Mouse (Mus musculus): ENCODE results near the gene F2rl1. TPM values are rescaled to one million over a fixed set of nuclear protein-coding genes. Genes with fewer than 3 reads are reported as not detected.

F2rl1 gene
- polyA plus RNA-seq (2014; fragmentation: Nextera tagmentation; extraction: Ambion mirVana) = 0.36 and 0.85 TPM in 2 replicates

DNA sequence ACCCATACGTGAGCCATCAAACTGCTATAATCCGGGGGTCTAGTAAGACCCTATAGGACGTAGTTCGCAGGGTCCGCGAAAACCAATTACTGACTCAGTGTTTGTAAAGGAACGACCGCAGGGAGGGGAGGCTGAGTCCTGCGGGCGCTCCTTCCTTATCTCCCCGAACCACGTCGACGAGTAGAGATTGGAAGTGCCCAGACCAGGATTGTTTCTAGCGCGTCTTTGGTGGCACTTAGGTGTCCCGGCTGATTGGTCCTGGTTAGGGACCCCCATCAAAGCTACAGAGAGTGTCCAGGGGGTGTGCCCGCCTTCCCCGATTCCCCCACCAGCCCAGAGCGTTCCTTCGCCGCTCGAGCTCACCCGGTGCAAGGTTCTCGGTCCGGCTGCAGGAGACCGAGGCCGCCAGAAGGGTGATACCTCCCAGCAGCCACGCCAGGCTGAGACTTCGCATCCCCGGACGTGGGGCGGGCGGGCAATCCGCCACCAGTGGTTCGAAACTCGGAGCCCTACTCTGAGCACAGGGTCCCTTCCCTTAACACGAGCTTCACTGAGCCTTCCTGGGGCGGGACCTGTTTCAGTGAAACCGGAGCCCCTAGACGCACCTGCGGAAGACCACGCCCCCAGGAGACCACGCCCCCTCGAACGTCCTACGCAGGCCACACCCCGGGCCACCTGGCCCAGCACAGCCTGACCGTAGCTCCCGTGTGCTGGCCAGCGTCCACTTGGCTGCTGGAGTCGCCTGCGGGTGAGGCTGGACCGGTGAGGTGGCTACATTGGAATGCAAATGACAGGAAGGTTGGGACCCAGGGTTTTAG lies at the start of gene F2rl1:
Gene F2rl1 (minus strand): TSS at position 554 of the 818 bp plus-strand sequence.
- H3K27ac ChIP-seq (replicated peaks in 1 of 2; ENCODE audit: control insufficient read depth in 1 of 2, insufficient read depth in 1 of 2, low read depth in 2 of 2, low read length in 2 of 2) = no peak within 1 kb of the TSS
- H3K9ac ChIP-seq (ENCODE audit: low read length) = peak within 1 kb of the TSS; percentile 69
- no peaks in the 10 kb centered on the region for H3K9me3 ChIP-seq (ENCODE audit: control insufficient read depth, low read length)
- H3K27me3 ChIP-seq (ENCODE audit: control insufficient read depth, insufficient read depth, low read length) = peaks cover 21% of the 10 kb centered on the region; the same call in 1 of the 2 replicates
- WGBS = under 1% methylated on average over 54 of the region's 54 CpGs
- H3K36me3 ChIP-seq (ENCODE audit: control insufficient read depth, insufficient read depth, low read length) = no peaks in the 10 kb centered on the region
- peak within 1 kb of the TSS; percentile 51 to 55 for H3K4me3 ChIP-seq (ENCODE audit: control insufficient read depth in 1 of 2, insufficient read depth in 1 of 2, low read depth in 1 of 2, low read length in 2 of 2)
- ATAC-seq (ENCODE audit: insufficient number of reproducible peaks, insufficient read depth, low FRiP score, low read depth) = peak; percentile 47
- peaks cover 11 to 13% of the 10 kb centered on the region in 2 experiments; a peak in 2 of 4 replicates for H3K4me1 ChIP-seq (ENCODE audit: control insufficient read depth in 2 of 2, insufficient read depth in 2 of 2, low read length in 2 of 2)
- H3K4me2 ChIP-seq (ENCODE audit: low read length) = peak within 1 kb of the TSS; percentile 99

DNA sequence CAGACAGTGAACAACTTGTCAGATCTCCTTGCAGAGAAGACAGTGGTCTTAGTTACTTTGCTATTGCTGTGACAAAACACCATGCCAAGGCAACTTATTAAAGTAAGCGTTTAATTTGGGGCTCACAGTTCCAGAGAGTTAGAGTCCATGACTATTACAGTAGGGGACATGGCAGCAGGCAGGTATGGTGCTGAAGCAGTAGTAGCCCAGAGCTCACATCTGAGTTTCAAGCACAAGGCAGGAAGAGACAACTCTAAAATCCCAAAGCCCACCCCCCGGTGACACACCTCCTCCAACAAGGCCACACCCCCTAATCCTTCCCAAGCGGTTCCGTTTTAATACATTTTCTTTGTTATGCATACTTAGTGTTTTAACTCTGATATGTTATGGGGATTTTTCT lies 45.9 kb upstream of the F2rl1 start:
- 91% methylated on average over 4 of the region's 4 CpGs for WGBS
- H3K9me3 ChIP-seq (ENCODE audit: control insufficient read depth, low read length) = 0 out of 2 replicates have a peak, but pooled peaks cover 3% of the 10 kb centered on the region
- no peaks in the 10 kb centered on the region for H3K36me3 ChIP-seq (ENCODE audit: control insufficient read depth, insufficient read depth, low read length)
- no peak overlapping the region for H3K4me2 ChIP-seq (ENCODE audit: low read length)
- H3K4me3 ChIP-seq (ENCODE audit: control insufficient read depth in 1 of 2, insufficient read depth in 1 of 2, low read depth in 1 of 2, low read length in 2 of 2) = no peak overlapping the region
- H3K4me1 ChIP-seq (ENCODE audit: control insufficient read depth in 2 of 2, insufficient read depth in 2 of 2, low read length in 2 of 2) = no peaks in the 10 kb centered on the region
- H3K27ac ChIP-seq (replicated peaks in 1 of 2; ENCODE audit: control insufficient read depth in 1 of 2, insufficient read depth in 1 of 2, low read depth in 2 of 2, low read length in 2 of 2) = no peak overlapping the region
- no peaks in the 10 kb centered on the region for H3K27me3 ChIP-seq (ENCODE audit: control insufficient read depth, insufficient read depth, low read length)
- ATAC-seq (ENCODE audit: insufficient number of reproducible peaks, insufficient read depth, low FRiP score, low read depth) = no peak
- no peak overlapping the region for H3K9ac ChIP-seq (ENCODE audit: low read length)

DNA sequence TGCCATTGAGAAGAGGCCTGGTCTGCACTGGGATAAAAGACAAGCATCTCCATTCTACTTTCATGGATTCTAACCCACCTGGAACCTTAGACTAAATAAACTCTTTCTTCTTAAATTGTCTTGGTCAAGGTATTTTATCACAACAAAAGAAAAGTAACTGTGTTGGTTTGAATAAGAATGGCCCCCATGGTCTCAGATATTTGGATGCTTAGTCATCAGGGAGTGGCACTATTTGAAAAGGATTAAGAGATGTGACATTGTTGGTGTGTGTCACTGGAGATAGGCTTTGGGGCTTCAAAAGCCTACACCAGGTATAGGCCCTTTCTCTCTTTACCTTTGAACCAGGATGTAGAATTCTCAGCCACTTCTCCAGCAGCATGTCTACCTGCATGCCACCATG lies 44.3 kb upstream of the F2rl1 start:
- no peak overlapping the region for H3K9ac ChIP-seq (ENCODE audit: low read length)
- H3K4me1 ChIP-seq (ENCODE audit: control insufficient read depth in 2 of 2, insufficient read depth in 2 of 2, low read length in 2 of 2) = no peaks in the 10 kb centered on the region
- no peak overlapping the region for H3K4me2 ChIP-seq (ENCODE audit: low read length)
- ATAC-seq (ENCODE audit: insufficient number of reproducible peaks, insufficient read depth, low FRiP score, low read depth) = no peak
- no peak overlapping the region for H3K4me3 ChIP-seq (ENCODE audit: control insufficient read depth in 1 of 2, insufficient read depth in 1 of 2, low read depth in 1 of 2, low read length in 2 of 2)
- no peaks in the 10 kb centered on the region for H3K36me3 ChIP-seq (ENCODE audit: control insufficient read depth, insufficient read depth, low read length)
- H3K27me3 ChIP-seq (ENCODE audit: control insufficient read depth, insufficient read depth, low read length) = no peaks in the 10 kb centered on the region
- H3K27ac ChIP-seq (replicated peaks in 1 of 2; ENCODE audit: control insufficient read depth in 1 of 2, insufficient read depth in 1 of 2, low read depth in 2 of 2, low read length in 2 of 2) = no peak overlapping the region
- H3K9me3 ChIP-seq (ENCODE audit: control insufficient read depth, low read length) = 0 out of 2 replicates have a peak, but pooled peaks cover 3% of the 10 kb centered on the region

DNA sequence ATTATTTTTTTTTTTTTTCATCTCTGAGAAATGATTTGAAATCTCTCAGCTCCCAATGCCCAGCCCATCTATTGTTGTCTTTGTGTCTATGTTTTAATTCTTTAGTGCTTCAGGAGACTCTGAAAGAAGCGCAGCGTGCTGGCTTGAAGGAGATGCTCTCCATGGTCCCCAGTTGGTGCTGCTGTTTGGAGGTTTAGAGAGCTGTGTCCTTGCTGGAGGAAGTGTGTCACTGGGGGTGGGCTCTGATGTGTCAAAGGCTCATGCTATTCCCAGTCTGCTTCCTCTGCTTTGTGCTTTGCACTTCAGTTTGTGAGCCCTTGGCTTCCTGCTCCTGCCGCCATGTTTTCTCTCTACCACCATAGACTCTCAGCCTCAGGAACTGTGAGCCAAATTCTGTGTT lies 43.3 kb upstream of the F2rl1 start:
- 92% methylated on average over 3 of the region's 3 CpGs for WGBS
- Histone ChIP-seq H3K9me3 (ENCODE audit: control insufficient read depth, low read length) (0 out of 2 replicates have a peak, but pooled peaks cover 3% of the 10 kb centered on the region), H3K27ac (replicated peaks in 1 of 2; ENCODE audit: control insufficient read depth in 1 of 2, insufficient read depth in 1 of 2, low read depth in 2 of 2, low read length in 2 of 2) (no peak overlapping the region), H3K4me3 (ENCODE audit: control insufficient read depth in 1 of 2, insufficient read depth in 1 of 2, low read depth in 1 of 2, low read length in 2 of 2) (no peak overlapping the region), H3K9ac (ENCODE audit: low read length) (no peak overlapping the region), H3K4me2 (ENCODE audit: low read length) (no peak overlapping the region), H3K27me3 (ENCODE audit: control insufficient read depth, insufficient read depth, low read length) (no peaks in the 10 kb centered on the region), H3K4me1 (ENCODE audit: control insufficient read depth in 2 of 2, insufficient read depth in 2 of 2, low read length in 2 of 2) (no peaks in the 10 kb centered on the region), H3K36me3 (ENCODE audit: control insufficient read depth, insufficient read depth, low read length) (no peaks in the 10 kb centered on the region)
- ATAC-seq (ENCODE audit: insufficient number of reproducible peaks, insufficient read depth, low FRiP score, low read depth) = no peak

DNA sequence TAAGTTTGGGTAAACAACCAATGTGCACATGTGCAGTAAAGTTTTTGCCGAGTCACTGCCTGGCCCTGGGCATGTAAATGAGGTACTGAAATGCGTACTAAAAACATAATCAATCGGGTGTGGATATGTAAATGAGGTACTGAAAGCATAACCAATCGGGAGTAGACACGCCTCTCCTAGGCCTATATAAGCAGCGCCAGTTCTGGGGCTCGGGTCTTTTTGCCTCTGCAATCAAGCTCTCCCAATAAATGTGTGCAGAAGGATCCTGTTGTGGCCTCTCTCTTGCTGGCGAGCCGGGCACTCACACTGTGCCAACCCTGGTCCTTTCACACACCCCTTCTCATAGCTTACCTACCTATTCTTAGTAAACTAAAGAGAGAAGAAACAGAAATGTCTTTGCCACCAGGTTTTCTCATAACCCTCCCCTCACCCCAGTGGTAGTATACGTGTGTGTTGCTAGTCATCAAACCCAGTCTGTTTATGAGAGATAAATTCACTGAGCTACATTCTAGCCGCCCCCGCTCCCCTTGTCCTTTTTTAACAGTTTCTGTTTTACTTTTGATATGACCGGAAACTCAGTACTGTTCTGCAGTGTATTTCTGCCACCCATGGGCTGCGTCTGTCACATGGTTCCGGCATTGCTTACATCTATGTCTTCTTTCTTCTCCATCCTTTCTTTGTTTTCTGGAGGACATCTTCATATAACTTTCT lies 42.0 kb upstream of the F2rl1 start:
- Histone ChIP-seq H3K9me3 (ENCODE audit: control insufficient read depth, low read length) (0 out of 2 replicates have a peak, but pooled peaks cover 3% of the 10 kb centered on the region), H3K4me2 (ENCODE audit: low read length) (no peak overlapping the region), H3K9ac (ENCODE audit: low read length) (no peak overlapping the region), H3K36me3 (ENCODE audit: control insufficient read depth, insufficient read depth, low read length) (no peaks in the 10 kb centered on the region), H3K27me3 (ENCODE audit: control insufficient read depth, insufficient read depth, low read length) (no peaks in the 10 kb centered on the region), H3K27ac (replicated peaks in 1 of 2; ENCODE audit: control insufficient read depth in 1 of 2, insufficient read depth in 1 of 2, low read depth in 2 of 2, low read length in 2 of 2) (no peak overlapping the region), H3K4me1 (ENCODE audit: control insufficient read depth in 2 of 2, insufficient read depth in 2 of 2, low read length in 2 of 2) (peaks cover 3 to 6% of the 10 kb centered on the region in 2 experiments; a peak in 2 of 4 replicates), H3K4me3 (ENCODE audit: control insufficient read depth in 1 of 2, insufficient read depth in 1 of 2, low read depth in 1 of 2, low read length in 2 of 2) (no peak overlapping the region)
- 89% methylated on average over 15 of the region's 15 CpGs for WGBS
- no peak for ATAC-seq (ENCODE audit: insufficient number of reproducible peaks, insufficient read depth, low FRiP score, low read depth)

DNA sequence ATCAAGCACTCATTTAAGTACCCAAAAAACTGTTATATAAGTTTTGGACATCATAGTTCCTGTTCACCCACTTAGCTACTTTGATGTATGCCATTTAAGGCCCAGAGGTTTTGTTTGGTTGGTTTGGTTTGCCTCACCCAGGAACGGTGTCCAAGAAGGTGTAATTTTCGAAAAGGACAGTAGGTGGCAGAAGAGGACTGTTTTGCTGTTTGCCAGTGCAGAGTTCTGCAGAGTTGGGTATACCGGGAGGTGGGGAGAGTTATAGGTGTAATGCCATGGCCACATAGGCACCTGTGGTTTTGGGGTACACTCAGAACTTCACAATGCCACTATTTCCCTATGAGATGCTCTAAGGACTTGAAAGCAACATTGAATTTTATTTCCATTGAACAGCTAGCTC lies 38.7 kb upstream of the F2rl1 start:
- H3K4me1 ChIP-seq (ENCODE audit: control insufficient read depth in 2 of 2, insufficient read depth in 2 of 2, low read length in 2 of 2) = peaks cover 3 to 6% of the 10 kb centered on the region in 2 experiments; a peak in 2 of 4 replicates
- no peak overlapping the region for H3K4me2 ChIP-seq (ENCODE audit: low read length)
- H3K36me3 ChIP-seq (ENCODE audit: control insufficient read depth, insufficient read depth, low read length) = no peaks in the 10 kb centered on the region
- no peak overlapping the region for H3K27ac ChIP-seq (replicated peaks in 1 of 2; ENCODE audit: control insufficient read depth in 1 of 2, insufficient read depth in 1 of 2, low read depth in 2 of 2, low read length in 2 of 2)
- WGBS = 1% methylated on average over 3 of the region's 3 CpGs
- no peaks in the 10 kb centered on the region for H3K9me3 ChIP-seq (ENCODE audit: control insufficient read depth, low read length)
- no peak overlapping the region for H3K4me3 ChIP-seq (ENCODE audit: control insufficient read depth in 1 of 2, insufficient read depth in 1 of 2, low read depth in 1 of 2, low read length in 2 of 2)
- no peak overlapping the region for H3K9ac ChIP-seq (ENCODE audit: low read length)
- no peaks in the 10 kb centered on the region for H3K27me3 ChIP-seq (ENCODE audit: control insufficient read depth, insufficient read depth, low read length)
- ATAC-seq (ENCODE audit: insufficient number of reproducible peaks, insufficient read depth, low FRiP score, low read depth) = no peak

DNA sequence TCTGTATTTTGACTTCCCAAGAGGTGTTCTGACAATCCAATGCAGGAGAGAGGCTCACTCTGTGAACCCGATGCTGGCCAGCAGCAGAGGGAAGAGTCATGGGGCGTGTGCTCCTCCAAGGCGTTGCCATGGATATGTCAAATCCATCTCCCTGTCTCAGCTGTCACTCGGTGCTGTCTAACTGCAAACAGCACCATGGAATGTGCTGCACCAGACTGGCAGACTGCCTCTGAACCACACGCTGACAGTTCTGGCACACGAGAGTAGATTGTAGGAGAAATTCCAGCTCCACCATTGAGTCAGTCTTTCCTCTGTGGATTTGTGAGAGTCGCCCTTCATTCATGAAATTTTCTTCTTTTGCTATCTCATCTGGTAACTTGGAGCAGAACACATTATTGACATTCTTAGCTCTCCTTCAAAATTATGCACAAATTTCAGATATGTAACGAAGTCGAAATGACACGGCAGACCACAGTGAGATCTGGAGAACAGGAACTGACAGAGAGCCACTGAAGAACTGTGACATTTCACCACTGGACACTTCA lies 38.1 kb upstream of the F2rl1 start:
- no peaks in the 10 kb centered on the region for H3K9me3 ChIP-seq (ENCODE audit: control insufficient read depth, low read length)
- H3K4me1 ChIP-seq (ENCODE audit: control insufficient read depth in 2 of 2, insufficient read depth in 2 of 2, low read length in 2 of 2) = peaks cover 3 to 6% of the 10 kb centered on the region in 2 experiments; a peak in 2 of 4 replicates
- no peak overlapping the region; a peak in 1 of 4 replicates for H3K27ac ChIP-seq (replicated peaks in 1 of 2; ENCODE audit: control insufficient read depth in 1 of 2, insufficient read depth in 1 of 2, low read depth in 2 of 2, low read length in 2 of 2)
- ATAC-seq (ENCODE audit: insufficient number of reproducible peaks, insufficient read depth, low FRiP score, low read depth) = peak; percentile 47; the same call in 1 of the 2 replicates
- H3K9ac ChIP-seq (ENCODE audit: low read length) = no peak overlapping the region
- H3K36me3 ChIP-seq (ENCODE audit: control insufficient read depth, insufficient read depth, low read length) = no peaks in the 10 kb centered on the region
- H3K27me3 ChIP-seq (ENCODE audit: control insufficient read depth, insufficient read depth, low read length) = no peaks in the 10 kb centered on the region
- no peak overlapping the region for H3K4me3 ChIP-seq (ENCODE audit: control insufficient read depth in 1 of 2, insufficient read depth in 1 of 2, low read depth in 1 of 2, low read length in 2 of 2)
- H3K4me2 ChIP-seq (ENCODE audit: low read length) = no peak overlapping the region
- WGBS = 23% methylated on average over 10 of the region's 10 CpGs
